Mouse (Mus musculus) stomach, postnatal 0 days (tissue): ENCODE data around the gene Vmn1r229. TPM values are rescaled to one million over a fixed set of nuclear protein-coding genes. Genes with fewer than 3 reads are reported as not detected.

Source experiments
- ATAC-seq: fragments of 200-750 bp; cut with Nextera tagmentation; 2 replicates; pipeline ENCODE4 v1.8.0; 2017; ENCODE audit not compliant: low FRiP score, low TSS enrichment
- DNase-seq: peaks from one replicate; pipeline ENCODE4 v3.0.0-alpha.2; 2016; ENCODE audit warnings: low spot score
- H3K27ac ChIP-seq: fragments of 300-500 bp; sonication (generic); replicated peaks from 2 replicates; pipeline ENCODE4 v1.5.1; 2014; ENCODE audit warnings: mild to moderate bottlenecking, control low read depth
- H3K27me3 ChIP-seq: fragments of 300-500 bp; sonication (generic); 2 replicates; pipeline ENCODE4 v1.6.1; 2014; ENCODE audit warnings: low read length; ENCODE audit not compliant: control insufficient read depth, insufficient read depth
- H3K36me3 ChIP-seq: fragments of 300-500 bp; sonication (generic); 2 replicates; pipeline ENCODE4 v1.6.1; 2014; ENCODE audit warnings: low read length, mixed read lengths; ENCODE audit not compliant: control insufficient read depth, insufficient read depth
- H3K4me1 ChIP-seq: fragments of 300-500 bp; sonication (generic); replicated peaks from 2 replicates; pipeline ENCODE4 v1.6.1; 2014; ENCODE audit warnings: antibody characterized with exemption; ENCODE audit not compliant: control insufficient read depth, insufficient read depth
- H3K4me2 ChIP-seq: fragments of 300-500 bp; sonication (generic); replicated peaks from 2 replicates; pipeline ENCODE4 v1.6.1; 2014; ENCODE audit warnings: low read depth, mild to moderate bottlenecking, control low read depth, moderate library complexity
- H3K4me3 ChIP-seq: fragments of 300-500 bp; sonication (generic); 2 replicates; pipeline ENCODE4 v1.5.1; 2014; ENCODE audit warnings: low read depth, low read length, control low read depth
- H3K9ac ChIP-seq: fragments of 300-500 bp; sonication (generic); 2 replicates; pipeline ENCODE4 v1.6.1; 2014; ENCODE audit warnings: mild to moderate bottlenecking, low read length, control low read depth, mixed read lengths
- H3K9me3 ChIP-seq: fragments of 300-500 bp; sonication (generic); 2 replicates; pipeline ENCODE4 v1.6.1; 2016; ENCODE audit warnings: low read length; ENCODE audit not compliant: control insufficient read depth
- CTCF ChIP-seq: IDR thresholded peaks from 2 replicates; pipeline ENCODE4 v1.5.1; 2016; ENCODE audit warnings: antibody characterized with exemption, low read depth, mild to moderate bottlenecking, moderate library complexity
- EP300 ChIP-seq: optimal IDR thresholded peaks from 2 replicates; pipeline ENCODE3; 2016; ENCODE audit warnings: antibody characterized with exemption
- WGBS: fragments of 180-500 bp; shearing (Covaris S2); extraction: QIAGEN DNeasy Blood & Tissue Kit; methylation state at CpG from one replicate; pipeline ENCODE4 v1.1.7; 2014; 5-methylcytosine and 5-hydroxymethylcytosine counted together
- polyA plus RNA-seq: library from polyadenylated mRNA; unstranded; fragments of >200 nt; fragmentation: Nextera tagmentation; extraction: Ambion mirVana; gene quantifications from 2 replicates; pipeline ENCODE4 v1.2.1, GENCODE M21; 2015

Gene Vmn1r229
- 0.07 TPM in 1 of 2 replicates, not detected in the other for polyA plus RNA-seq

DNA sequence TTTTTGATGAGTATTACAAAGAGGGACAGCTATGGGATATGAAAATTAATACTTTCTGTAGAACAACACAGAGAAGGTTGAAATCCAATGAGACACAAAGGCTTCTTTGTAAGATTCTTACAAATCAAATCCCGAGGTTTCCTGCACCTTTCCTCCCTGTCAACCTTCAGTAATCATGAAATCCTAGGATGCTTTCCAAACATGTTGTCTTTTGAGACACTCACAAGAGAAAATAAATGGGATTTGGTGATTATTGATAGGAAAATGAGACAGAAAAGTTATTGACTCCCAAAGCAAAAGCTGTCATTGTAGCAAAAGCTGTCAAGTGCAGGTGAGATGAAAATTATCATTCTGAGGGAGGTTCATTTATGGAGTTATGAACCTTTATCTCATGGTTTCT is at the start of gene Vmn1r229:
Gene Vmn1r229, plus strand, starts transcription at position 301 of the 400 bp plus-strand sequence.
- WGBS: 55% methylated on average over 1 of the region's 1 CpGs
- TF ChIP-seq EP300 (no peak), CTCF (no peak)
- Histone ChIP-seq H3K4me2 (no peak within 1 kb of the TSS), H3K4me1 (no peaks in the 10 kb centered on the region), H3K9ac (no peak within 1 kb of the TSS), H3K27me3 (no peaks in the 10 kb centered on the region), H3K36me3 (no peaks in the 10 kb centered on the region), H3K4me3 (no peak within 1 kb of the TSS), H3K9me3 (no peaks in the 10 kb centered on the region), H3K27ac (no peak within 1 kb of the TSS)
- DNase-seq (no peak), ATAC-seq (no peak)

GRCm38 (mm10) chr17:20786057-20786456 is 25.3 kb upstream of the Vmn1r229 start, which contains the start of gene Vmn1r228:
Vmn1r228 (minus strand) TSS chr17:20786157.
- ATAC-seq: no peak
- H3K4me1 ChIP-seq: no peaks in the 10 kb centered on the region
- no peaks in the 10 kb centered on the region for H3K36me3 ChIP-seq
- TF ChIP-seq CTCF (no peak), EP300 (no peak)
- no peak within 1 kb of the TSS for H3K9ac ChIP-seq
- no peak within 1 kb of the TSS for H3K4me3 ChIP-seq
- no peak for DNase-seq
- no peaks in the 10 kb centered on the region for H3K27me3 ChIP-seq
- H3K4me2 ChIP-seq: no peak within 1 kb of the TSS
- no peaks in the 10 kb centered on the region for H3K9me3 ChIP-seq
- no peak within 1 kb of the TSS for H3K27ac ChIP-seq

DNA sequence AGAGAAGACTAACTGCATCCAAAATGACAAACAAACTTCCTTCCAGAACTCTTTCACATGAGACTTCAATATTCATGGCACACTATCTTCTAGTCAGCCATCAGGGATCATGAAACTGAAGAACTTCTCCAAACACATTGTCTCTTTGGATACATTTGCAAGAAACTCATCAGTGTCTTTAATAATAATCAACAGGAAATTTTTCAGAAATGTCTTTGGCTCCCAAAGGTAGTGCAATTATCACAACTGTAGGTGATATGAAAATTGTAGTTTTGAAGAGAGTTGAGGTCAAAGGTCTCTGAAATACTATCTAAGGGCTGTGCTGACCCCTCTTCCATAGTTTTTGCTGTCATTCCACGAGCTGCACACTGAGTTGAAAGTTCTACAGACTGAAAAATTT is 28.8 kb downstream of the Vmn1r229 start, which contains the start of gene Vmn1r230:
Gene Vmn1r230, plus strand, starts transcription at position 301 of the 400 bp plus-strand sequence.
- Histone ChIP-seq H3K36me3 (no peaks in the 10 kb centered on the region), H3K9me3 (no peaks in the 10 kb centered on the region), H3K27ac (no peak within 1 kb of the TSS), H3K4me2 (no peak within 1 kb of the TSS), H3K9ac (no peak within 1 kb of the TSS), H3K4me1 (no peaks in the 10 kb centered on the region), H3K27me3 (no peaks in the 10 kb centered on the region), H3K4me3 (no peak within 1 kb of the TSS)
- ATAC-seq: no peak
- DNase-seq: no peak
- WGBS: 9% methylated on average over 1 of the region's 1 CpGs
- TF ChIP-seq CTCF: no peak
- TF ChIP-seq EP300: no peak

Other genes starting within 250 kb of the Vmn1r229 start
- gene Vmn2r109, start 246.8 kb upstream of the Vmn1r229 start, polyA plus RNA-seq: not detected in 2 replicates
- 0.01 TPM in 1 of 2 replicates, not detected in the other for gene Vmn2r110, start 215.1 kb upstream of the Vmn1r229 start, polyA plus RNA-seq
- gene Fpr-rs3, start 186.7 kb upstream of the Vmn1r229 start, polyA plus RNA-seq: not detected in 2 replicates
- gene Vmn1r226, start 128.7 kb upstream of the Vmn1r229 start, polyA plus RNA-seq: not detected in 2 replicates
- not detected in 2 replicates for gene Vmn1r227, start 81.7 kb upstream of the Vmn1r229 start, polyA plus RNA-seq
- not detected in 2 replicates for gene Vmn1r228, start 25.4 kb upstream of the Vmn1r229 start, polyA plus RNA-seq
- not detected in 2 replicates for gene Vmn1r230, start 28.9 kb downstream of the Vmn1r229 start, polyA plus RNA-seq
- not detected in 2 replicates for gene Vmn1r231, start 93.5 kb downstream of the Vmn1r229 start, polyA plus RNA-seq
- gene Vmn1r232, start 108.2 kb downstream of the Vmn1r229 start, polyA plus RNA-seq: not detected in 2 replicates
- gene Ppp2r1a, start 133.8 kb downstream of the Vmn1r229 start, polyA plus RNA-seq: 217 and 233 TPM in 2 replicates
- gene Vmn1r233, start 184.9 kb downstream of the Vmn1r229 start, polyA plus RNA-seq: 0.05 TPM in 1 of 2 replicates, not detected in the other
- gene Zfp160, start 197.3 kb downstream of the Vmn1r229 start, polyA plus RNA-seq: 6.4 and 6.5 TPM in 2 replicates